Mouse (Mus musculus) hindbrain, embryonic 14.5 days (tissue): ENCODE data around the gene Vamp5. TPM values are rescaled to one million over a fixed set of nuclear protein-coding genes. Genes with fewer than 3 reads are reported as not detected.

ENCODE experiments used
- ATAC-seq: fragments of 200-750 bp; cut with Nextera tagmentation; 2 replicates; pipeline ENCODE4 v1.8.0; 2017; ENCODE audit warnings: moderate number of reproducible peaks, mild to moderate bottlenecking, moderate TSS enrichment, moderate library complexity; ENCODE audit not compliant: low FRiP score
- DNase-seq: peaks from one replicate; pipeline ENCODE4 v3.0.0-alpha.2; 2015; ENCODE audit warnings: low spot score
- H3K27ac ChIP-seq: fragments of 300-500 bp; sonication (generic); 2 replicates; pipeline ENCODE4 v1.5.1; 2014; ENCODE audit warnings: mild to moderate bottlenecking, moderate library complexity
- H3K27me3 ChIP-seq: fragments of 300-500 bp; sonication (generic); 2 replicates; pipeline ENCODE4 v1.6.1; 2014; ENCODE audit warnings: mild to moderate bottlenecking, low read length, mixed read lengths; ENCODE audit not compliant: control insufficient read depth, insufficient read depth
- H3K36me3 ChIP-seq: fragments of 300-500 bp; sonication (generic); replicated peaks from 2 replicates; pipeline ENCODE4 v1.6.1; 2014; ENCODE audit not compliant: control insufficient read depth, insufficient read depth
- H3K4me1 ChIP-seq: fragments of 300-500 bp; sonication (generic); replicated peaks from 2 replicates; pipeline ENCODE4 v1.6.1; 2014; ENCODE audit warnings: antibody characterized with exemption, low read length, mixed read lengths; ENCODE audit not compliant: control insufficient read depth, insufficient read depth
- H3K4me2 ChIP-seq: fragments of 300-500 bp; sonication (generic); replicated peaks from 2 replicates; pipeline ENCODE4 v1.6.1; 2014; ENCODE audit warnings: mild to moderate bottlenecking, moderate library complexity
- H3K4me3 ChIP-seq: fragments of 300-500 bp; sonication (generic); replicated peaks from 2 replicates; pipeline ENCODE4 v1.5.1; 2014; ENCODE audit warnings: mild to moderate bottlenecking, low read length
- H3K9ac ChIP-seq: fragments of 300-500 bp; sonication (generic); 2 replicates; pipeline ENCODE4 v1.6.1; 2014
- H3K9me3 ChIP-seq: fragments of 300-500 bp; sonication (generic); 2 replicates; pipeline ENCODE4 v1.6.1; 2016; ENCODE audit warnings: low read length; ENCODE audit not compliant: control insufficient read depth
- WGBS: fragments of 180-500 bp; shearing (Covaris S2); extraction: QIAGEN DNeasy Blood & Tissue Kit; methylation state at CpG from one replicate; pipeline ENCODE4 v1.1.7; 2014; 5-methylcytosine and 5-hydroxymethylcytosine counted together
- polyA plus RNA-seq: library from polyadenylated mRNA; unstranded; fragments of >200 nt; fragmentation: Nextera tagmentation; extraction: Ambion mirVana; gene quantifications from 2 replicates; pipeline ENCODE4 v1.2.1, GENCODE M21; 2014

Vamp5 gene
- polyA plus RNA-seq, 1 experiment from 2014 or later, result 23.6 TPM

- no peaks in the 10 kb centered on the region for H3K9me3 ChIP-seq
- no peaks in the 10 kb centered on the region for H3K36me3 ChIP-seq
- ATAC-seq, result no peak
- no peak for DNase-seq
- no peak overlapping the region for H3K4me3 ChIP-seq
- H3K27ac ChIP-seq, result no peak overlapping the region
- H3K27me3 ChIP-seq, result no peaks in the 10 kb centered on the region
- no peak overlapping the region for H3K9ac ChIP-seq
- no peak overlapping the region for H3K4me2 ChIP-seq
- WGBS, result 82% methylated on average over 12 of the region's 12 CpGs
- H3K4me1 ChIP-seq, result no peaks in the 10 kb centered on the region
These were observed 10.2 kb downstream of the Vamp5 start for GRCm38 (mm10) chr6:72370091-72370490.

GRCm38 (mm10) chr6:72369557-72369956, 10.7 kb downstream of the Vamp5 start:
- Histone ChIP-seq H3K4me2 (no peak overlapping the region), H3K27me3 (no peaks in the 10 kb centered on the region), H3K4me3 (no peak overlapping the region), H3K9me3 (no peaks in the 10 kb centered on the region), H3K27ac (no peak overlapping the region), H3K4me1 (no peaks in the 10 kb centered on the region), H3K36me3 (no peaks in the 10 kb centered on the region), H3K9ac (no peak overlapping the region)
- no peak for DNase-seq
- 79% methylated on average over 4 of the region's 4 CpGs for WGBS
- no peak for ATAC-seq

- Histone ChIP-seq H3K4me3 (no peak overlapping the region), H3K27ac (no peak overlapping the region), H3K9me3 (no peaks in the 10 kb centered on the region), H3K9ac (no peak overlapping the region), H3K4me2 (no peak overlapping the region), H3K4me1 (no peaks in the 10 kb centered on the region), H3K36me3 (no peaks in the 10 kb centered on the region), H3K27me3 (no peaks in the 10 kb centered on the region)
- DNase-seq (no peak), ATAC-seq (no peak)
- WGBS, result 77% methylated on average over 4 of the region's 4 CpGs
These were observed 12.8 kb downstream of the Vamp5 start for GRCm38 (mm10) chr6:72367460-72367974.

- no peaks in the 10 kb centered on the region for H3K27me3 ChIP-seq
- H3K36me3 ChIP-seq, result no peaks in the 10 kb centered on the region
- DNase-seq (no peak), ATAC-seq (no peak)
- no peaks in the 10 kb centered on the region for H3K9me3 ChIP-seq
- H3K27ac ChIP-seq, result no peak within 1 kb of the TSS
- H3K9ac ChIP-seq, result no peak within 1 kb of the TSS
- 80% methylated on average over 4 of the region's 4 CpGs for WGBS
- H3K4me1 ChIP-seq, result no peaks in the 10 kb centered on the region
- no peak within 1 kb of the TSS for H3K4me2 ChIP-seq
- no peak within 1 kb of the TSS for H3K4me3 ChIP-seq
These were observed 13.3 kb downstream of the Vamp5 start, which contains the start of gene Rnf181 for GRCm38 (mm10) chr6:72366844-72367443. Rnf181 (minus strand) TSS chr6:72366956.

- no peaks in the 10 kb centered on the region for H3K9me3 ChIP-seq
- H3K27ac ChIP-seq, result no peak overlapping the region
- H3K36me3 ChIP-seq, result no peaks in the 10 kb centered on the region
- no peak overlapping the region for H3K9ac ChIP-seq
- ATAC-seq (no peak), DNase-seq (no peak)
- H3K4me1 ChIP-seq, result peaks cover 5% of the 10 kb centered on the region
- H3K4me2 ChIP-seq, result no peak overlapping the region
- H3K4me3 ChIP-seq, result no peak overlapping the region
- 66% methylated on average over 3 of the region's 3 CpGs for WGBS
- no peaks in the 10 kb centered on the region for H3K27me3 ChIP-seq
These were observed 14.0 kb downstream of the Vamp5 start for GRCm38 (mm10) chr6:72366304-72366703.

- no peak overlapping the region for H3K4me2 ChIP-seq
- peaks cover 8% of the 10 kb centered on the region for H3K4me1 ChIP-seq
- no peaks in the 10 kb centered on the region for H3K27me3 ChIP-seq
- ATAC-seq (no peak), DNase-seq (no peak)
- H3K27ac ChIP-seq, result no peak overlapping the region
- no peaks in the 10 kb centered on the region for H3K9me3 ChIP-seq
- no peak overlapping the region for H3K4me3 ChIP-seq
- WGBS, result 75% methylated on average over 6 of the region's 6 CpGs
- H3K9ac ChIP-seq, result no peak overlapping the region
- H3K36me3 ChIP-seq, result peaks cover 7% of the 10 kb centered on the region
These were observed 15.3 kb downstream of the Vamp5 start for GRCm38 (mm10) chr6:72364985-72365384.

GRCm38 (mm10) chr6:72364009-72364408, 16.3 kb downstream of the Vamp5 start:
- no peak overlapping the region for H3K4me3 ChIP-seq
- H3K36me3 ChIP-seq, result peaks cover 17% of the 10 kb centered on the region
- peaks cover 8% of the 10 kb centered on the region for H3K4me1 ChIP-seq
- no peak overlapping the region for H3K4me2 ChIP-seq
- WGBS, result 46% methylated on average over 7 of the region's 7 CpGs
- no peak overlapping the region for H3K27ac ChIP-seq
- H3K9me3 ChIP-seq, result no peaks in the 10 kb centered on the region
- no peak for ATAC-seq
- H3K9ac ChIP-seq, result no peak overlapping the region
- DNase-seq, result no peak
- no peaks in the 10 kb centered on the region for H3K27me3 ChIP-seq

GRCm38 (mm10) chr6:72362132-72363028, 17.9 kb downstream of the Vamp5 start:
- peaks cover 8% of the 10 kb centered on the region for H3K4me1 ChIP-seq
- DNase-seq (peak; percentile 97), ATAC-seq (peak; percentile 99)
- under 1% methylated on average over 42 of the region's 42 CpGs for WGBS
- no peaks in the 10 kb centered on the region for H3K9me3 ChIP-seq
- H3K36me3 ChIP-seq, result peaks cover 32% of the 10 kb centered on the region
- H3K4me2 ChIP-seq, result peak overlapping the region; percentile 80
- H3K27ac ChIP-seq, result peak overlapping the region; percentile 80
- no peaks in the 10 kb centered on the region for H3K27me3 ChIP-seq
- H3K9ac ChIP-seq, result peak overlapping the region; percentile 84
- peak overlapping the region; percentile 80 for H3K4me3 ChIP-seq

- Histone ChIP-seq H3K9ac (peak overlapping the region; percentile 84; the same call in 1 of the 2 replicates), H3K36me3 (peaks cover 37% of the 10 kb centered on the region), H3K27me3 (no peaks in the 10 kb centered on the region), H3K4me2 (peak overlapping the region; percentile 79), H3K9me3 (no peaks in the 10 kb centered on the region), H3K4me3 (peak overlapping the region; percentile 80), H3K4me1 (peaks cover 8% of the 10 kb centered on the region), H3K27ac (no peak overlapping the region)
- 86% methylated on average over 5 of the region's 5 CpGs for WGBS
- DNase-seq (no peak), ATAC-seq (no peak)
These were observed 19.1 kb downstream of the Vamp5 start for GRCm38 (mm10) chr6:72361121-72361551.
